Mouse (Mus musculus): ENCODE data around the gene Pkd2l1.

DNA sequence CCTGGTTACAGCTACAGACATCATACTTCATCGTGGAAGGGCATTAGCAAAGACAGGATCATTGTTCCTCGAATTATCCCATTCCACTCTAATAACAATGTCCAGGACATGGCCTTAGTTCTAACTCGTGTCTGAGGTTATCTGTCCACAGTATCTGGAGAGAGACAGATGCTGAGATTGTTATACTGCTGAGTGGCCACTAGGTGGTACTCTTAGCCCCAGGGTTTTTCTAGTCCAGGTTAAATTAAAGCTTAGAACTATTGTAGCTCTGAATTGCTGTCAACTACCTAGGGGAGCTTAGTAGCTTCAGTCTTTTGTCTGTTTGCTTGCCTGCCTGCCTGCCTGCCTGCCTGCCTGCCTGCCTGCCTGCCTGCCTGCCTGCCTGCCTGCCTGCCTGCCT is 30.7 kb downstream of the Pkd2l1 start:
- TF ChIP-seq CTCF (IDR thresholded peaks at IDR 0.05; ENCODE audit: low read depth) (peak; percentile 79), EP300 (optimal IDR thresholded peaks at IDR 0.05) (no peak)

Data from stomach, postnatal 0 days (tissue).